Mouse (Mus musculus) forelimb bud, embryonic 11.5 days (tissue): Measurements from ENCODE around the gene Sipa1l3.
A peak's percentile ranks its signal among the peaks of the same experiment; 100 is the strongest.

Source experiments
- DNase-seq: peaks from one replicate; pipeline ENCODE4 v3.0.0-alpha.2; 2012; ENCODE audit warnings: low read depth, low spot score

Sipa1l3 gene

DNA sequence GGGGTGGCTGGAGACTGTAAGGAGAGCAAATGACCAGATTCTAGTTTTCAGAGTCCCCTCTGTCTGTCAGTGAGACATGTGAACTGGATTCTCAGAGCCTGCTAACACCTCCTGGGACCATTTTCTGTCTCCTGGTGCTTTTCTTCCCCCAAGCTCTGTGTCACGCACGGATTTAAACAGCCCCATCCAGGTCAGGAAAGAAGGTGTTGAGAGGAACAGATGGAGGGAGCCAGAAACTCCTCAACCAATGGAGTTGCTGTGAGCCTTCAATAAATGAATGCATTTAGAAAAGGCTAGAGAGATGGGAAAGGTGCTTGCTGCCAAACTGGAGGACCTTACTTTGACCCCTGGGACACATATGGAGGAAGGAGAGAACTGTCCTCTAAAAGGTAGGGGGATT is 180.7 kb downstream of the Sipa1l3 start:
- no peak for DNase-seq

DNA sequence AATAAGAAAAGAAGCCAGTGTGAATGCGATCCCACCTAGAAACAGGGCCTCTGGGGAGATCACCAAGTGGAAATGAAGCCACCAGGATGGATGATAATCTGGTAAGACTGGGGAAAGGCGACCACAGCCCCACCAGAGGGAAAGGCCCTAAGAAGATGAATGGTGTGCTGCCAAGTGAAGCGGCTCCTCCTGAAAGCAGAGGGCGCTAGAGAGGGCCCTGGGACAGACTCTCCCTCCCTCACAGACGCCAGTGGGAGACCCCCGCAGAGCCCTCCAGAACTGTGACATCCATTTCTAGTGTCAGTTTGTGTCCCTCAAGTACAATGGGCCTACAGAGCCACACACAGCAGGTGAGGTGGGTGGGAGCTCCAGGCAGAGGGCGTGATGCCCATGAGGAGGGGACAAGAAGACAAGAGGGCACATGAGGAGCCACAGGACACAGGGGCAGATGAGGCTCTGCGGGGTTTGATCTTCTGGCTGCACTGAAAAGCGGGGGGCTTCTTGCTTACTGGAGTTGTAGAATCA is 181.6 kb downstream of the Sipa1l3 start:
- DNase-seq = no peak

- no peak for DNase-seq
These were observed 182.4 kb downstream of the Sipa1l3 start for GRCm38 (mm10) chr7:29335841-29336671.

- DNase-seq = no peak
These were observed 183.2 kb downstream of the Sipa1l3 start for GRCm38 (mm10) chr7:29335276-29335675.

- no peak for DNase-seq
These were observed 184.3 kb downstream of the Sipa1l3 start for GRCm38 (mm10) chr7:29334156-29334555.

DNA sequence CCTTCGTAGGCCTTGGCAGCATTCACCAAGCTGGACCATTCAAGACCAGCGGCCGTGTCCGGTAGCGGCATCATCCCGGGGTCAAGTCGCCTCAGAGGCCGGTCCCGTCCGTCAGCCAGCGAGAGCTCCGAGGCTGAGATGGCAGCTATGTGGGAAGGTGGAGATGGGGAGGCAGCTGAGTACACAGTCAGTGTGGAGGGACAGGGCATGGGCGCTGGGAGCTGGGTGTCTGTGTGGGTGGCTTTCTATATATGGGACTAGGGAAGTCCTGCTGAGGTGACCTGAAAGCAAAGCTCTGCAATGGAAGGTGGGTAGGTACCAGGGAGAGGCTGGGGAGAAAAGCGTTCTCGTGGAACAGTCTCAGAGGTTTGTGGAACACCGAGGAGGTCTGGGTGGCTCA is 189.5 kb downstream of the Sipa1l3 start:
- no peak for DNase-seq

DNA sequence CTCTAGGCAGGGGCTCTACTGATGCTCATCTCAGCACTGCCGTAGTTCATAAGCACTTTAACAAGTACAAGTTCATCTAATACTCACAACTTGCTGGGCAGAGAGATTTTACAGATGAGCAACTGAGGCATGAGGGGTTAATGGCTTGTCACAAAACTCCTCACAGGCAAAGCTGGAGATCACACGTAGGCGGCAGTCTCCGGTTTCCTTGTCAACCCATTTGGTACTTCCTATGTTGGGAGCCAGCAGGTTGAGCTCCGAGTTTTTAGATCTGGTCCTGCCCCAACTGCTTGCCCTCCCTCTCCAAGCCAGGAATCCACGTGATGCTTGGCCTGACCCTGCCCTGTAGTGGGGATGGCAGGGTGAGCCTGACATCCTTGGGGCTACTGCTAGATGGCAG is 191.4 kb downstream of the Sipa1l3 start:
- no peak for DNase-seq

DNA sequence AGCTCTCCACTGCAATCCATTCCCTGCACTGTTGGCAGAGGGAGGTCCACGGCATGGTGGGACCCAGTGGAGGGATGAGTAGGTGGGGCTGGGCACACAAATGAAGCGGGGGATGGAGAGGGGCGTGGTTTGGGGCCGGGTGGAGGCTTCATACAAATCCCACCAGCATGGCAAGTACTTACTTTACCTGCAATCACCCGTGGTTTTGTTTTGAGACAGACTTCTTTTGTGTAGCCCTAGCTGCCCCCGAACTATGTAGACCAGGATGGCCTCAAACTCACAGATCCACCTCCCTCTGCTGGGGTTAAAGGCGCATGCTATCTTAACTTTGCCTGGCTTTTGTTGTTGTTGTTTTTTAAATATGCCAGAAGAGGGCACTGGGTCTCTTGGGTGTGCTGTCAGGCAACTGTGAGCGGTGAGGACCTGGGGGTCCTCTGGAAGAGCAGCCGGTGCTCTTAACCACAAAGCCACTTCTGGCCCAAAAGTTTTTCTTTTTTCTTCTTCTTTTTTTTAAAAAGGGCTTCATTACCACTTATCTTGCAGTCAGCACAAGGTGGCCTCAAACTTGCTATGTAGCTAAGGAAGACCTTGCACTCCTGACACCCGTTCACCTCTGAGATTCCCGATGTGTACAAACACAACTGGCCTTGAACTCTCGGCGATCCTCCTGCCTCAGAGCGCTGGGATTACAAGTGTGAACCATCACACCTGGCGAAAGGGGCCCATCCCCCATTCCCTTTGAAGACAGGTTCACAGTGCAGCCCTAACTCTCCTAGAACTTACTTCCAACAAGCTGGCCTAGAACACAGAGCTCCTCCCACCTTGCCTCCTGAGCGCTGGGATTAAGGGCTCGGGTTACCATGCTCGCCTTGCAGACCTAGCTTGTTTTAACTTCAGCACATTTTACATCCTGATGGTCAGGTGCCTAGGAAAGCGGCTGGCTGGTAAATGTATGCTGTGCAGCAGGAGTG is 198.8 kb downstream of the Sipa1l3 start:
- peak; percentile 76 for DNase-seq

- DNase-seq = no peak
These were observed 200.1 kb downstream of the Sipa1l3 start for GRCm38 (mm10) chr7:29318115-29318911.

DNA sequence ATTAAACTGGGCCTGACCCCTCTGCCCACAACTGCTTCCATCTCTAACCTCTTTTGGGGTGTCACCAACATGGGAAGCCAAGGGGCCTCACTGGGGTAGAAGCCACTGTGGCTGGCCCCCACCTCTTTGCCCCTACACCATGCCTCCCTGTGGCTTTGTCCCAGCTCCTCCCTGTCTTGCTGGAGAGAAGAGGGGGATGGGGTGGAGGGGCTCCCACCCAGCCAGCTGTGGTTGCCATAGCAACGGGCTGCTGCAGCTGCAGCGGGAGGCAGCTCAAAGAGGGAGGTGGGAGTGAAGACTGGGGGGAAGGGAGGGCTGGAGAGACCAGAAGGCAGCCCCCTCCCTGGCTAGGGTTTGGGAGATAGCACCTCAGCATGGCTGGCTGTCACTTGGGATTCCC is 200.9 kb downstream of the Sipa1l3 start:
- peak; percentile 95 for DNase-seq

DNA sequence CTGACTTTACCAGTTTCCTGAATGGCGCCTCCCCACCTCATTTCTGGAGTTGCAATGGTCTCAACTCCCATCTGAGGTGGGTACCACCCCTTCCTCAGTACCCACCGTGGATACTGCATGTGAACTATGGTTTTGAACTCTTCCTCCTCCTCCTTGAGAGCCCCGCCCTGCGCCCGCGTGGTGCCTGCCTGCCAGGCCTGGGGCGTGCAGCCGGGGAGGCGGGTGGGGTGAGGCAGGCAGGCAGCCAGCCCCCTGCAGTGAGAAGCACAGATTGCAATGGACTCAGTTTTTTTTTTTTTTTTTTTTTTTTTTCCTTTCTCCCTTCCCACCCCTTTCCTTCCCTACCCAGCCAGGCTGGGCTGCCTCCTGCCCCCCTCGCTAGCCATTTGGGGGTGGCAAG is 201.5 kb downstream of the Sipa1l3 start:
- DNase-seq = no peak

DNA sequence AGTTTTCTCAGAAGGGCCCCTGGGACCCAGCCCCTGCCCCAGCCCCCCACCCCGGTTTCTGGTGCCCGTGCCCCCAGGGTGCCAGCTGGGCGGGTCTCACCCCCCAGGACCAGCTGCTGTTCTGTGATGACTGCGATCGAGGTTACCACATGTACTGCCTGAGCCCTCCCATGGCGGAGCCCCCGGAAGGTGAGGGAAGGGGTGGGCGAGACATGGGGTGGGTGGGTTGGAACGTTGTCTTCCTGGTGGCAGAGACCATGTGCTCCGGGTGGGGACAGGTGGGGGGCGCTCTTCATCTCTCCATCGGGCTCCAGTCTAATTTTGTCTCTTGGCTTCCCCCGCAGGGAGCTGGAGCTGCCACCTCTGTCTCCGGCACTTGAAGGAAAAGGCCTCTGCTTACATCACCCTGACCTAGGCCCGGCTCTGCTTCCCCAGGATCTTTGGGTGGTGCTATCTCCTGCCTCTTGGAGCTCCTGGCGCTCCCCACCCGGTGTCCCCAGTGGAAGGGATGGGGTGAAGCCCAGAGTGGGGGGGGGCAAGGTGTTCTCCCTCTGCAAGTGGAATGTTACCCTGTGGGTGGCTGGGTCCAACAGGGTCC is 202.2 kb downstream of the Sipa1l3 start:
- DNase-seq = no peak

DNA sequence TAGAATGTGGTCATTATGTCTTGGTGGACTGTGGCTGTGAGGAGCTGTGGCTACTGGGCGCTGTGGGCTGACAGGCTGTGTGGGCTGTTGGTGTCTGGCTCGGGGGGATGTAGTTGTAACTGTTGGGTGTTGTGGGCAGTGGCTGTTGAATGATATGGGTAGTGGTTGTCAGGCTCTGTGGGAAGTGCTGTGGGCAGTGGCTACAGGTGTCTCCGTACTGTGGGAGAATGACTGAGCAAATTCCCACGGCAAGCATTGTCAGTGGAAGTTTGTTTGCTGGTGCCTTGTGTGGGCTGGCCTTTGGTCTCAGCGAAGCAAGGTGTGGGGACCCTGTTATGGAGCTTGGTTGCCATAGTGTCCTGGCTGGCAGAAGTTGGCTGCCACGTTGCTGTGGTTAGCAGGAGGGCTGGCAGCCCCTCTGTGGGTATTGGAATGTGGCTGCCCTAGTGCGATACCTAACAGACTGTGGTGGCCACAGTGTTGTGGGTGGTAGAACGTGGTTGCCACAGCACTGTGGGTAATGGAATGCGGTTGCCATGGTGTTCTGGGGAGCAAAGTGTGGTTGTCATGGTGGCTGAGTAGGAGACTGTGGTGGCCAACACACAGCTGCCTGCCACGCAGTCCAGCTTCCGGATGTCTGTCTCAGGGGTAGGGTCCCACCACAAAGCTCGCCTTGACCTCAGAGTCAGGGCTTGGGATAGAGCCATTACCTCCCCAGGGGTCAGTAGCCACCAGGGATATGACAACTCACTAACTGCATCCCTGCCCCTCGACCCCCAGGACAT is 203.4 kb downstream of the Sipa1l3 start:
- DNase-seq = no peak

GRCm38 (mm10) chr7:29313572-29314261 is 204.7 kb downstream of the Sipa1l3 start:
- DNase-seq = no peak

GRCm38 (mm10) chr7:29313051-29313450 is 205.4 kb downstream of the Sipa1l3 start:
- DNase-seq = no peak

DNA sequence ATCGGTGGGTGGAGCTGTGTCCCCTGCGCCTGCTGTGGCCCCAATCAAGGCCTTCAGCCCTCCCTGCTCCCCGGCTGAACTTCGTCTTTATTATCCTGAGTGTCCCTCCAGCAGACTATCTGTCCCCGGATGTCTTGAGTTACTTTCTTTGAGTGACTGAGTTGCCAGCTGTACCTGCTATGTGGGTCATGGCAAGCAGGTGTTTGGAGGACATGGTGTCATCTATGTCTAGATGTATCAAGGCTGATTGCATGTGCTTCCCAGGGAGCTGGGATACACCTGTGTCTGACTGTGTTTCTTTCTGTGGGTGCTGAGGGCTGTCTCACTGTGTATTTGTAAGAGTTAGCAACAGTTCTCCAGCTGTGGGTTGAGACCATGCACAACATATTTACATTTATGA is 208.7 kb downstream of the Sipa1l3 start:
- no peak for DNase-seq

DNA sequence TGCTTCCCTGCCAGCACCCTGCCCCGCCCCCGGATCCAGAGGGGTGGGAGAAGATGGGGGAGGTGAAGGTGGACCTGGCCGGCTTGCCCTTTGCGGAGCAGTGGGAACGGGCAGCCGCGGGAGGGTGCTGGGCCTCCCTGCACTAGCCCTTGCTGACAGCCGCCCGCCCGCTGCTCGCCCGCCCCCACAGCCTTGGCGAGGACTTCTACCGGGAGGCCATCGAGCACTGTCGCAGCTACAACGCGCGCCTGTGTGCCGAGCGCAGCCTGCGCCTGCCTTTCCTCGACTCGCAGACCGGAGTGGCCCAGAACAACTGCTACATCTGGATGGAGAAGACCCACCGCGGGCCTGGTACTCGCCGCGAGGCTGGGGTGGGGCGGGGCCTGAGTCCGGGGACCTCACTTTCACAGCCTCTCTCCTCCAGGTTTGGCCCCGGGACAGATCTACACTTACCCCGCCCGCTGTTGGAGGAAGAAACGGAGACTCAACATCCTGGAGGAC is 209.2 kb downstream of the Sipa1l3 start:
- DNase-seq = no peak

DNA sequence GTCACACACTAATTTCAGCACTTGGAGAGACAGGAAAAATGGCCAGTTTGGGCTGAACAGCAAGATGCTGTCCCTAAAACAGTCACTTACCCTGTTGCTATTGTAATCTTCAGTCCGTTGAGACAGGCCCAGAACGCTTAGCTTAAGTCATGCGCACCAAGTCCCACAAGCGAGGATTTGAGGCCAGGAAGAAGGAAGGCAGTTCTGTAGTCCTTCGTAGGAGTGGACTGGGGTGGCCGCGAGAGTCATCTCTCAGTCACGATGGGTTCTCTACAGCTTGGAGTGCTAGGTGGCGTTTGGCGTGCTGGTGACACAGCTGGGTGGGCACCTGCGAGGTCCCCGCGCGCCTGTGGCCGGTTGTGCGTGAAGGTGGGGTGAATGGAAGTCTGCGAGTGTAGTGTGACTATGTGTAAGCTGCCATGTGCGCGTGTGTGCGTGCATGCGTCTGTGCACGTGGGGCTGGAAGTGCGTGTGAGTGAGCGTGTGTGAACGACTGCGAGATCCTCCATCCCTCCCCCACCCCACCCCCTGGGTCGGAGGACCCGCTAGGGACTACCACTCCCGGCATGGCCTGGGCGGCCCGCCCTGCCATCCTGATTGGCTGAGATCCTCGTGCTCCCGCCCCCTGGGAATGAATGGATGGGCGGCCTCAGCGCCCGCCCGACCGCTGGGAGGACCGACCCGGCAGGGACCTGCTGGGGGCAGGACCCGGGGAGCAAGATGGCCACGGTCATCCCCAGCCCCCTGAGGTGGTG is 210.9 kb downstream of the Sipa1l3 start:
- DNase-seq = peak; percentile 90

GRCm38 (mm10) chr7:29306619-29307018 is 211.8 kb downstream of the Sipa1l3 start:
- DNase-seq = no peak
